Mouse (Mus musculus) megakaryocyte progenitor cell, adult 5-6 weeks (primary cell): Measurements from ENCODE around the gene Gm17455. TPM values are rescaled to one million over a fixed set of nuclear protein-coding genes. Genes with fewer than 3 reads are reported as not detected.
A peak's percentile ranks its signal among the peaks of the same experiment; 100 is the strongest.

ENCODE experiments used
- ATAC-seq: replicated peaks from 2 replicates; pipeline ENCODE4 v1.8.0; 2016; ENCODE audit warnings: mild to moderate bottlenecking, moderate TSS enrichment, inconsistent platforms; ENCODE audit not compliant: poor library complexity
- total RNA-seq, 2 experiments: library from RNA; stranded (forward) in 1 of 2; stranded (reverse) in 1 of 2; fragments of 157-497, 149-512 nt in 1 of 2; fragments of 200-1000 nt in 1 of 2; gene quantifications; 2 replicates each; pipeline versions ENCODE4 v1.2.3 to v1.2.4; 2015 to 2017

Gene Gm17455
- total RNA-seq, 2 experiments from 2014 or later, result not detected

DNA sequence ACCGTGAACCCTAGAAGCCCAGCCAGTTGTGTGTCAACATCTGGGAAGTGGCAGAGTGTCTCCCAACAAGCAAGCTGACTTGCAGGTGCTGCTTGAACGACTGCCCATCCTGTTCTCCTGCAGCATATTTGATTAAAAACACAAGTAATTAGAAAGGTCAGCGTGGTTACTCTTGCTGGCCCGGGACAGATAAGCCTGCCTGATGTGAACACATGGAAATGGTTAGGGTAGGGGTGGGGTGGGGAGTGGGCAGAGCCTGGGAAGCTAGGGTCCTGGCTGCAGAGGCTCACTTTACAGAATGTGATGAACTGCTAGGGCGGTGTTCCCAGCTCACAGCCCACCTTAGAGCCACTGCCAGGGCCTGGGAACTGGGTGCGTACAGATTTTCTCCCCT, 26.0 kb upstream of the Gm17455 start:
- ATAC-seq, result no peak

DNA sequence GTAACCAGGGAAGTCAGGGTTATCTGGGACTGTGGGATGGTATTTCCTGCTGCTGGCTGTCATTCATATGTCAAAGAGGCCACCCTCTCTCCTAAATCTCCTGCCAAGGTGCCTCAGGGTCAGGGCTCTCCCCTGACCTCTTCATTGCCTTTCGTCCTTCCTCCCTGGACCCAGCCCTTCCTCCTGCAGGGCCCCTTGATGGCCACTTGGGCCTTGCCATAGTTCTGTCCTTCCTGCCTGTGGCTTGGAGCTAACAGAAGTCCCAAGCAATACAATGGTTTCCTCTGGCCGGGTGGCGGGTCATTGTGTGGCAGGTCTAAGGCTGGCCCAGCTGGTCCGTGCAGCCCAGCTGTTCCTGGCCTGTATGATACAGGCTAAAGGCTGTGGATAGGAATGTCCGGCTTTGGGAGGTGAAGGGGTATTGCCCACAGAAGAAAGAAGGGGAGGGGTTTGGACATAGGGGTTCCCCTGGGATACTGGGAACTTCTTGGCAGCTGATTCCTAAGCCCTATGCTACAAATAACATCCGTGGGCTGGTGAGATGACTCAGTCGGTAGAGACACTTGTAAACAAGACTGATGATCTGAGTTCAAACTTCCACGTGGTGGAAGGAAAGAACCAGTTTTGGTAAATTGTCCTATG, 25.5 kb upstream of the Gm17455 start:
- ATAC-seq, result no peak

DNA sequence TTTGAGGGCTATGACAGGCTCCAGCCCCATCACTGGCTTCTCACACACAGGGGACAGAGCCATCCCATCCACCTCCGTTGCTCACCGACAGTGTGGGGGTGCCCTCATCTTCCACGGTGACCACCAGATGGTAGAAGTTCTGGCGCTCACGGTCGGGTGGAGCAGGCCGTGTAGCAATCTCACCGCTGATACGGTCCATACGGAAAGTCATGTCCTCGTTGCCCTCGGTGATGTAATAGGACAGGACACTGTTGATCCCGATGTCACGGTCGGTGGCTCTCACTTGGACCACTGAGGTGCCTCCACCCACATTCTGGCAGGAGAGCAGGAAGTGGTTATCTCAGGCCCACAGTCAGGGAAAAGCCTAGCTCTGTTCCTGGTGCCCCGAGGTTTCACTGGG, 22.8 kb upstream of the Gm17455 start:
- ATAC-seq, result no peak

DNA sequence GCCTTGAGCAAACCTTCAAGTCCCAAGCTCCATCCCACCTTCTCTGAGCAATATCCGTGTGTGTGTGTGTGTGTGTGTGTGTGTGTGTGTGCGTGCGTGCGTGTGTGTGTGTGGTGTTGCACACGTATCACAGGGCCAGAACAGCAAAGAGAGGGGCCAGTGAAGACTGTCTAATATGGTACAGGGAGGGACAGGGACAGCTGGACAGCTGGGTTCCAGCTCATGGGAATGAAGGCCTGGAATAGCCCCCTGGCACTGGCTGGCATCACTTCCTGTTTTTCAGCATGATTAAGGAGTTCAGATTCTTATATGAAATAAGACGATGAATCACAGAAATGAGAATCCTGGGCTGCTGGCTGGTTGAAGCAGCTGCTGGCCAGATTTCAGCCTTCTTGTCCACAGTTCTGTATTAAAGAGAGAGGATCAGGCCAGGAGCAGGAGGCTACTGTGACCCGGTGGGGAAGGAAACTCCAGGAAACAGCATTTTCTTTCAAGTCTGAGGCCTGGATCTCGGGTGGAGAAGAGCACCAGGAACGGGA, 20.0 kb upstream of the Gm17455 start:
- ATAC-seq, result no peak

DNA sequence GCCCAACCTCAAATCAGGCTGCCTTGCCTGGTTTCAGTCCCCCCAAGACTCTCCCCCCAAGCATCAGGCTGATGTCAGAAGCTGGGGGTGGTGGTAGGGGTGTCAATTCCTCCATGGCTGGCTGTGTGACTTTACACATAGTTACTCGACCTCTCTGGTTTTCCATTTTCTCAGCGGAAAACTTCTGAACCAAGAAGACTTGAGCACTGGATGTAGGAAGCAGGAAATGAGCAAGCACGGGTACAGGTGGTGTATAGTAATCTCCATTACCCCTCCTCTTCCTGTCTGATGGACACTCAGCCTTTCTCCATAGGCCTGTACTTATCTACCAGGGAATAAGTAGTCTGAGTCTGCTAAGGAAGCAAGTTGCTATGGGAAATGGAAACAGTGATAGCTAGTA, 19.3 kb upstream of the Gm17455 start:
- no peak for ATAC-seq

DNA sequence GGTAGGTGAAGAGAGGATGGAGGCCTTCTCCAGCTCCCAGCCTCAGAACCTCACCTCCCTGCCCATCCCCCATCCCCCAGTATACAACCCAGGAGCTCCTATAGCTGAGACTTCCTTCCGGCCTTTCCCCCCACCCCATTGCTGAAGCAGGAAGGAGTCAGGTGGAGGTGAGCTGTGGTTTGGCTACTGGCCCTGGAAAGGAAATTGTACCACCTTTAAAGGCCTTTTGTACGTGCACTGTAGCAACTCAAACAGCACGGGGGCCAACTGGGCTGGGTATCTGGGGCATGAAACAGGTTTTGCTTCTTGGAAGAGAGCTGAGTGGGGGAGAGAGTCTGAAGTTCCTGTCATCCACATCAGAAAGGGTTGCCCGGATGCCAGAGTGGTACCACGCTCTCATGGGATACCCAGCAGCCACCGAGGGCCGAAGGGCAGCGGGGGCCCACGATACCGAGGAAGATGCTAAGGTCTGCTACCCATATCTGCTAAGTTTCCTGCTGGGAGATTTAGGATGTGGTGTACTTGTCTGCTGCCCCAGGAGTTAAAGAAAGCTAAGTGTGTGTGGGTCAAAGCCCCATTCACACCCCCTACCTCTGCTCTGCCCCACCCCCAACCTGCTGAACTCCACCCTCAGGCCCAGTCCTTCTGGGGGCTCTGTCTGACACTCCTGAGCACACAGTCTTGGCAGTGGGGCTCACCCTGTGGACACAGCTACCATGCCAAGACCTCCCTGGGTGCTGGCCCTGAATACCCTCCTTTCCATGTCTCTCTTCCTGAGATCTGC, 18.2 kb upstream of the Gm17455 start:
- ATAC-seq, result no peak

DNA sequence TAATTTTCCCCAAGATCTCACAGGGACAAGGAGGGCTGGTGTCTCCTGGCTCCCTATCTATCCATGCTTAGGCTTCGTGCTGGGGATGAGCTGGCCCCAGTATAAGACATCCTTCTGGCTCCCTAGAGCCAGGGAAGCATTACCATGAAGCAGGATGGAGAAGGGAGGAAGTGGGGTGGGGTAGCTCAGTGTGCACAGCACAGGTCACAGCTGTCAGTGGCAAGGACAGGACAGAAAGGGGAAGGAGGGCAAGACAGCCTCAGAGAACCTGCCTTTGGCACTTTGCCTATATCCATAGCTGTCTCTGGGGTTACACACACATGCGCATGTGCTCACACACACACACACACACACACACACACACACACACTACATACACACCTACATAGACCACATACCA, 11.2 kb upstream of the Gm17455 start:
- peak; percentile 56 for ATAC-seq

DNA sequence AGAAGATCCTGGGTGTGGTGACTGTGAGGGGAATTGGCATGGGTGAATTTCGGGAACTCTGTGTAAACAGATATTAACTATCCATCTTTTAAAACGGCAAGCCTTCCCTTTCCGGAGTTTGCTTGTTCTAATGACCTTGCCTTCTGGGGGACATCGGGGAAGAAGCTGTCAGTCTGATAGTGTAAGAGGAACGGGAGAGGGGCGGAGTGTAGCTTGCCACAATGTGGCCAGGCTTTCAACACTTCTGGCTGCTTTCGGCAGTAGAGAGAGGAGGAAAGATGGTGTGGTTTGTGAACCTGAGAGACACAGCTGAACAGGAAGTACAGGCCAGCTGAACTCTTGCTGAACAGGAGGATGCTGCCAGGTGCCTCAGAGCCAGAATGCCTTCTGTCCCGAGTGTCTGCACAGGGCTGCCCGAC, 10.1 kb upstream of the Gm17455 start:
- ATAC-seq, result peak; percentile 87

DNA sequence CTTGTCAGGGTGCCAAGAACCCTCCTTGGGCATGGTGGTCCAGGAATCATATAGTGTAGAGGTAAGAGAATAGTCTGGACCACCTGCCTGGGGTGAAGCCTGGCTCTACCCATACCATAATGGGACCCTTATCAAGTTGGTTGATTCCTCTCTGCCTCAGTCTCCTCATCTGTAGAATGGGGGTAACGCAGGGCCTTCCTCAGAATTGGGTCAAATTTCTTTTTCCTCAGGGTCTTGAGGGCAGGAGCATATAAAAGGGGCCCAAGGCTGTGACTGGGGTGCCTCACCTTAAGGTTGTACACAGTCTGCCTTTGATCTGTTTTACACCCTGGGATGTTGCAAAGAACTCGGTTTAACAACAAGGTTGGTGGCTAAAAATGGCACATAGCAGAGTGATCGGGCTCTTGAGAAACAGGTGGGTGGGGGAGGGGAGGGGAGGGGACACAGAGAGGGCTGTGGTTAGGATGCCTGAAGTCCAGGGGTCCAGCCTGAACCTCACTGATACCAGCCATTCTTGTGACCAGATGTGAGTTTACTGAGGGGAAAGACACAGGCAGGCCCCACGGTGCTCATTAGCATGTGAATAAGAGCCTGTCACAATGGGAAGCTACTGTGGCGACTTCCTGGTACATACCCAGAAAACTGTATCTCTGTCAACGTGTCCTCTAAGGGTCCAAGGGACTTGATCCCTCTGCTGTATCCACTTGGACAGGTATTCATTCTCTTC, 9.2 kb upstream of the Gm17455 start:
- ATAC-seq, result no peak

DNA sequence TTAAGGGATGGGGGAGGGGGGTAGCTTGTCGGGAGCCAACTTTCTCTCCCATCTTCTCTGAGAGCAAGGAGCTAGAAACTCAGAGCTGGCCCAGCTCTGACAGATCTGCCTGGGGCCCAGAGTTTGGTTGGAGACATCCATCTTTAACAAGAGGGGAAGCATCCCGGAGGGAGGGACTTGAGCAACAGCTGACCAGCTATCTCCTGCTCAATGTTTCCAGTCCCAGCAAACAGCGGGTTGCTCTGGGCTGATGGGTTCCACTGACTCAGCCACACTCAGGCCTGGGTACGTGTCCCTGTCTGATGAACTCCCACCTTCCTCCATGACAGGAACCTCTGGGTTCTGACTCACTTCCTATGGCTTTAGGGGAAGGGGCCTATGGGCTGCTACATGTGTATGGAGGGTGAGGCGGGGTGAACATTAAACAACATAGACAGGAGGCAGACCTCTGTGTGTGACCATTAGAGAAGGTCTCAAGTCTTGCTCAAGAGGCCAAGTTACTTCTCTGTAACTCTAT, 8.6 kb upstream of the Gm17455 start:
- peak; percentile 17; the same call in 1 of the 2 replicates for ATAC-seq

DNA sequence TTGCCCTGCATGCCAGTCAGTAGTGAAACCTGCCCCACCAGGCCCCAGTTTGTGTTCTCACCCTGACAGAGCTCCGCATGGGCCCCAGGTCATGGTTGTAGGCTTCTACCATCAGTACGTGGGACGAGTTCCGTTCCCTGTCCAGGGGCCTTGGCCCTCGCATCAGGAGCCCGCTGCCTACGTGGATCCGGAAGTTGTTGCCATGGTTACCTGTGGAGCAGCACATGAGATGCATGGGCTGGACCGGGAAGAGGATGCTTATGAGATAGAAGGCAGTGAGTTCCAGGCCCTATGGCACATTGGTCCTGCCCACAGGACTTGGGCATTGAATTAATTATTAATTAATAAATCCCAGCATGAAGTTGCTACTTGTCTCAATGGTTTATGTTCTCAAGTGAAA, 7.9 kb upstream of the Gm17455 start:
- no peak for ATAC-seq

DNA sequence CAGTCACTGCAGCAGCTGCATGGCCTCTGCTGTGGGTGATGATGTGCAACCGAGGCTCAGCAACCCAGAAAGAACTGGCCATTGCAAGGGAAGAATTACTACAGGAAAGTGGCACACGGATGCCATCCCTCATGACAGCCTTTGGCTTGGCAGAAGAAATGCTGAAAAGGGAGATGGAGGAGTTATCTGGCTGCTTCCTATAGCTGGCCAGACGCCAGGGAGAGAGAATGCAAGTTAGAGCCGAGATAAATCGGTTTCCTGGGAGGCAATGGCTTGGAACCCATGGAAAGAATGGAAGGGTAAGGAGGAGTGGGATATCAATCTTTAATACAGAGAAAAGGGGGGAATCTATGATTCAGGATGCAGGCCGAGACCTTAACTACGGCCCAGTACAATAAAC, 4.6 kb upstream of the Gm17455 start:
- ATAC-seq, result no peak

DNA sequence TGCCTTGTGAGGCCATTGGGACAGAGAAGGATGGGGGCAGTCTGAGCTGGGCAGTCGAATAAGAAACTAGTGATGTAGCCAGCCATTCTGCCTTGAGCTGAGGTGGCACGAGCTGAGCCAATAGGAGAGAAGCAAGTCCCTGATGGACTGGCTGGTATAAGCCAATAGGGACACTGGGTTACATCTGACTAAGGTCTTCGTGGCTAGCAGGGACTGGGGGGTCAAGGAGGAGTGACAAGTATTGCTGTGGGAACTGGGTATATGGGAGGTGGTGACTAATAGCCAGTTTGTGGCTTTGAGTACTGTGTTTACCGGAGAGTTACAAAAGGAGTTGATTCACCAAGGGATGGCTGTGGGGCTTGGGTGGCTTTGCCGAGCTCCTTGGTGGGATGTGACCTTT, 3.9 kb upstream of the Gm17455 start:
- peak; percentile 52 for ATAC-seq

DNA sequence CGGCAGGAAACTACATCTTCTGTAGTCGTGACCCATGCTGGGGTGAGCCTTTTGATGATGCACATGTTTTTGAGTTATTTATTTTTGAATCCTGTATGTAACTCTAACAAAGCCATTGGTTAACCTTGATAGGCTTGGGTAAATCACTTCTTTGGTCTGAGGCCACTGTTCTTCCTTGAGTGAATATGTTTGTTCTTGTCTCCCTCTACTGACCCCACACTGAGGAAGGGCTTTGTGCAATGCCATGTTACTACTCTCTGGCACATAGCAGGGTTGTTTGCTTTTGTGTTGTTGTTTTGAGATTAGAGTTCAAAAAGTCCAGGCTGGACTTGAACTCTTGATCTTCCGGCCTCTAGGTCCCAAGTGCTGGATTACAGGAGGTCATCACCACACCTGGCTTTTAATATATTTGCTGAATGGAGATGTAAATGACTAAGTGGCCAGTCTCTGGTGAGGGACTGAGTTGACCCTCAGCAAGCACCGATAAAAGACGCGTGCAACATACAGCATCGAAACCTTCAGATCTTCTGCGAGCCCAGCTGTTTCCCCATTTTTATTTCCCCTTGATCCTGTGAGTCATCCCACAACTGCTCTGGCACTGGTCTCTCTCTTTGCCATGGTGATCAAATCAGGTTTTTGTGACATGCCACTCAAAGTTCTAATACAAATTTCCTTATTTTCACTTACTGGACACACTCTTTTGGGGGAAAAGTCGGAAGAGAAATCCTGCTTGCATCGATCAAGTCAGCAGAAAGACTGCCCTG, 1.3 kb upstream of the Gm17455 start:
- peak; percentile 68 for ATAC-seq

DNA sequence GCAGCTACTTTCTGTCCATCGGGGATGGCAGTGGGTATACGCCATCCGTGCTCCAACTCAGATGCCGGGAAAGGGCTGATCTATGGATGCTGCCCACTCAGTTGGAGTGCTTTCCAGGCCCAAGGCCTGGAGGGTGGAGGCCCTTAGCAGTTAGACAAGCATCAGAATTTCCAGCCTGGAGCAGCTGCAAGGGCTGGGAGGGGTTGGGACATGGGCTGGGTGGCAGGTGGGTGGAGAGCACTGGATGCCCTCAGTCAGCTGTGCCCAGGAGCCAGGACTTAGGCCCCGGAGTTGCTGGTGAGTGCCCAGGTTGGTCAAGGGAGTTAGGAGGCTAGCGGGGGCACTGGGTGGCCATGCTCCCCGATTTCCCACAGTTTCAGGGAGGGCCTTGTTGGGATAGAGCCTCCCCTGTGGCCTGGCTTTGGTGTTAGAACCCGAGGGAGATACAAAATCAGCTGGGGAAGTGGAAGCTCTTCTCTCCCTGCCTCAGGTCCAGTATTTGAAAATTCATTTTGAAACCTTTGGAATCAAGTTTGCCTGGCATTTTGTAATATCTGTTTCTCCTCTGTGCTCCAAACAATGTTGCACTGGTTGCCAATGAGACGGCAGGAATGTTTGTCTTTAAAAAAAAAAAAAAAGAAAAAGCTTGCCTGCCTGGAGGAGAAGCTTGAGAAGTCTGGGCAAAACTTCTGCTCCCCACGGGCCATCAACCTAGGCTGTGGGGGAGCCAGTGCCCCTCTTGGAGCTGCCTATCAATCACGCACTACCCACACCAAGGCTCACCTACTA, 1.2 kb downstream of the Gm17455 start:
- no peak for ATAC-seq

DNA sequence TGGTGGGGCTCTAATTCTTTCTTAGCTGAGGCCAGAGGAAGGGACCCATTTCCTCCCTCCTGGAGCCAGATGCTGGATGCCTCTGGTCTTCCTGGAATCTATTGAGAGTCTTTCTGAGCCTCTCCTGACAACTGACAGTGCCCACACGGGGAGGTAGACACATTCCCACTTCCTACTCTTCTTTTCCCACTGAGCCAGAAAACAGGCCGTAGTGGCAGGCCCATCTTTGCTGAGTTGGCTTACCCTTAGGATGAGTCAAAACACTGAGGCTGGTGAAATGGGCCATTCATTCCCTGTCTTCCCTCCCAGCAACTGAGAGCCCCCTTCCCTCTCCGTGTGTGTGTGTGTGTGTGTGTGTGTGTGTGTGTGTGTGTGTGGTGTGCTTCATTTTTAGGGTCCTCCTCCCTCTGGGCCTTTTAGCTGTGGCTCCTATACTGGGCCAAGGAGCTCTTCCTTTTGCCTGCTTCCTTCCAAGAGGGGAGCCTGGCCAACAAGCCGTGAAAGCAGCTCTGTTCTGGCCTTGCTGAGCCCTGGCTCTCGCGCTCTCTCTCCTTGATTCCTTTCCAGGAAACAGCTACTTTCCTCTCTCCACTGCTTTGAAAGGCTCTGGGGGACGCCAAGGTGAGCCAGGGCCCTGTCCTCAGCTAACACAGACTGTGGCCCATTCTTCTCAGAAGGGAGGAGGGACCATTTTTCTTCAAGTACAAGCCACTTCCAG, 6.1 kb downstream of the Gm17455 start:
- ATAC-seq, result no peak

DNA sequence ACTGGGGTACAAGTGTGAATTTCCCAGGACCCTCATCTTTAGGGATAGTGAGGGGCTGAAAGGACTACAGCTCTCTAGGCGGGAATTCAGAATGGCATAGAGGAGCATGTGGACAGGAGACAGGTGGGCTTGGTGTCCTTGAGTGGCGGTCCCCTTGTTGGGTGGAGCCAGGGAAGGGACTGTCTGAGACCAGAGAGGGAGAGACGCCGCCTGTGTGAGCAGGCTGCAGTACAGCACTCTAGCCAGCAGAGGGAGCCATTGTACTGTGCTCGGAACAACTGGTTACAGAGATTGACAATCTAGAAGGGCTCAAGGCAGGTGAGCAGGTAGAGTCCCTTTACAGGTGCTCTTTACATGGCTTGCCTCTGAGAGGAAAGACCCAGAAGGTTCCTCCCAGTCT, 8.3 kb downstream of the Gm17455 start:
- ATAC-seq, result peak; percentile 94

DNA sequence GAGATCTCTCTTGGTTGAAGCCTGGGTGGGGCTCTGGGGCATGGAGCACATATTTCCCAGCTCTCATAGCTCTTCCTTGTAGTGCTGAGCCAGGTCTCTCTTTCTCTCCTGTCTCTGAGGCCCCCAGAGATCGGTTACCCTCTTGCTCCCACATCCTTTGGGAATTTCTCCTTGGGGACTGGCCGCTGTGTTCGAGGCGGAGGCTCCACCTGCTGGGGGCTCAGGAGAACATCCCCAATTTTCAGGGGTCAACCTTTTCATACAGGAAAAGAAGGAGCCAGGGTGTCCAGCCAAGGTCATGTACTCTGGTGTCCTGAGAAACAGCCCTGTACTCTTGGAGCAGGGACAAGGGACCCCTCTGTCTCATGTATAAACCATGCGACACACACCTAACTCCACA, 12.3 kb downstream of the Gm17455 start:
- ATAC-seq, result no peak

DNA sequence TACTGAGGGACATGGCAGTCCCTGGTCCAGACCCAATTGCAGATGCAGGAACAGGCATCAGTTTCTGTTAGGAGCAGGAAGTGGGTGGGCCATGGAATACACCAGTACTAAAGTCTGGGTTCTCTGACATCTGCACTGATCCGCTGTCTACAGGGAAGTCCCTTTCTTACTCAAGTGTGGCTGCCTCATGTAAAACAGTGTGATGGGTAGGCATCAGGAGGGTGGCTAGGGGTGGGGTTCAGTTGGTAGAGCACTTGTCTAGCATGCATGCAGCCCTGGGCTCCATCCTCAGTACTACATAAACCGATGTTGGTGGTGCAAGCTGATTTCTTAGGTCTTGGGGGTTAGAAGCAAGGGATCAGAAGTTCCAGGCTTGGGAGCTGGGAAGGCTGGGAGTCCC, 14.2 kb downstream of the Gm17455 start:
- ATAC-seq, result no peak
